Mouse (Mus musculus): Measurements from ENCODE around the gene Cgnl1.

GRCm38 (mm10) chr9:71799598-71799997 is 28.2 kb upstream of the Cgnl1 start:
- TF ChIP-seq POLR2A (IDR thresholded peaks at IDR 0.05; ENCODE audit: low read depth, low read length), result no peak
- no peak for TF ChIP-seq CTCF (conservative IDR thresholded peaks at IDR 0.05 in 1 of 2, IDR thresholded peaks at IDR 0.05 in 1 of 2; ENCODE audit: low read depth in 2 of 2, low read length in 2 of 2)
- no peak for TF ChIP-seq ZNF384 (IDR thresholded peaks at IDR 0.05; ENCODE audit: low read depth, low read length)
- TF ChIP-seq USF2 (conservative IDR thresholded peaks at IDR 0.05; ENCODE audit: low read depth, low read length), result no peak
- no peak for TF ChIP-seq USF1 (IDR thresholded peaks at IDR 0.05; ENCODE audit: low read depth, low read length)
- TF ChIP-seq UBTF (IDR thresholded peaks at IDR 0.05; ENCODE audit: low read depth, low read length), result no peak
- TF ChIP-seq ELF1 (IDR thresholded peaks at IDR 0.05; ENCODE audit: low read depth, low read length), result no peak
- TF ChIP-seq SMC3 (IDR thresholded peaks at IDR 0.05; ENCODE audit: low read depth, low read length), result no peak
- TF ChIP-seq JUND (conservative IDR thresholded peaks at IDR 0.05; ENCODE audit: low read depth, low read length), result no peak
- no peak for TF ChIP-seq POLR2AphosphoS2 (IDR thresholded peaks at IDR 0.05; ENCODE audit: low read depth, low read length)
- TF ChIP-seq KAT2A (IDR thresholded peaks at IDR 0.05; ENCODE audit: insufficient replicate concordance, low read length), result no peak
